Mouse (Mus musculus): ENCODE data around the gene Cep131. TPM values are rescaled to one million over a fixed set of nuclear protein-coding genes. Genes with fewer than 3 reads are reported as not detected.
A peak's percentile ranks its signal among the peaks of the same experiment; 100 is the strongest.

Cep131 gene
- polyA plus RNA-seq, 1 experiment: 12.2 TPM

GRCm38 (mm10) chr11:120055953-120056732 lies 30.5 kb downstream of the Cep131 start:
- no peak overlapping the region for H3K4me3 ChIP-seq
- H3K4me2 ChIP-seq (ENCODE audit: low read depth): no peak overlapping the region
- H3K27me3 ChIP-seq (ENCODE audit: control insufficient read depth, insufficient read depth, insufficient read length): peaks cover 47% of the 10 kb centered on the region
- H3K79me2 ChIP-seq (ENCODE audit: control insufficient read depth, insufficient read depth): no peaks in the 10 kb centered on the region
- H3K36me3 ChIP-seq (ENCODE audit: control insufficient read depth, insufficient read depth): no peaks in the 10 kb centered on the region
- H3ac ChIP-seq (ENCODE audit: control insufficient read depth, insufficient read length): no peak overlapping the region
- TF ChIP-seq E2F4 (IDR thresholded peaks at IDR 0.05; ENCODE audit: insufficient read depth) (no peak), USF1 (IDR thresholded peaks at IDR 0.05; ENCODE audit: low read depth) (no peak)

- H3K36me3 ChIP-seq (ENCODE audit: control insufficient read depth, insufficient read depth): no peaks in the 10 kb centered on the region
- H3K79me2 ChIP-seq (ENCODE audit: control insufficient read depth, insufficient read depth): no peaks in the 10 kb centered on the region
- H3K4me2 ChIP-seq (ENCODE audit: low read depth): no peak overlapping the region
- TF ChIP-seq USF1 (IDR thresholded peaks at IDR 0.05; ENCODE audit: low read depth): no peak
- TF ChIP-seq MYOG (IDR thresholded peaks at IDR 0.05; ENCODE audit: control insufficient read depth in 1 of 3, insufficient read depth in 1 of 3, insufficient read length in 2 of 3, low read depth in 2 of 3): no peak
- no peak for TF ChIP-seq E2F4 (IDR thresholded peaks at IDR 0.05; ENCODE audit: insufficient read depth)
- no peak for TF ChIP-seq REST (IDR thresholded peaks at IDR 0.05; ENCODE audit: insufficient read depth, insufficient read length)
- no peak for TF ChIP-seq TCF12 (IDR thresholded peaks at IDR 0.05; ENCODE audit: insufficient read depth, poor library complexity, severe bottlenecking)
- no peak for TF ChIP-seq MAX (IDR thresholded peaks at IDR 0.05; ENCODE audit: low read depth)
- no peak for TF ChIP-seq POLR2AphosphoS2 (IDR thresholded peaks at IDR 0.05; ENCODE audit: insufficient read length, low read depth)
- TF ChIP-seq TCF3 (IDR thresholded peaks at IDR 0.05; ENCODE audit: insufficient read length, low read depth): no peak
- no peak for TF ChIP-seq MYOD1 (IDR thresholded peaks at IDR 0.05; ENCODE audit: control insufficient read depth in 1 of 3, insufficient read length in 2 of 3, low read depth in 2 of 3)
- TF ChIP-seq POLR2A (IDR thresholded peaks at IDR 0.05; ENCODE audit: insufficient read length, low read depth): no peak
- no peak for TF ChIP-seq CEBPB (IDR thresholded peaks at IDR 0.05; ENCODE audit: insufficient read depth, poor library complexity, severe bottlenecking)
- TF ChIP-seq SRF (IDR thresholded peaks at IDR 0.05; ENCODE audit: control insufficient read depth, insufficient read length, low read depth): no peak
- peaks cover 35% of the 10 kb centered on the region for H3K27me3 ChIP-seq (ENCODE audit: control insufficient read depth, insufficient read depth, insufficient read length)
- no peak overlapping the region for H3ac ChIP-seq (ENCODE audit: control insufficient read depth, insufficient read length)
- H3K4me3 ChIP-seq: no peak overlapping the region
Measured at GRCm38 (mm10) chr11:120053846-120054245, 32.8 kb downstream of the Cep131 start.

- peaks cover 43% of the 10 kb centered on the region for H3K27me3 ChIP-seq (ENCODE audit: control insufficient read depth, insufficient read depth, insufficient read length)
- no peak overlapping the region for H3ac ChIP-seq (ENCODE audit: control insufficient read depth, insufficient read length)
- no peak for TF ChIP-seq REST (IDR thresholded peaks at IDR 0.05; ENCODE audit: insufficient read depth, insufficient read length)
- TF ChIP-seq USF1 (IDR thresholded peaks at IDR 0.05; ENCODE audit: low read depth): no peak
- TF ChIP-seq SRF (IDR thresholded peaks at IDR 0.05; ENCODE audit: control insufficient read depth, insufficient read length, low read depth): no peak
- peak; percentile 40 to 81 (median 42) for TF ChIP-seq MYOD1 (IDR thresholded peaks at IDR 0.05; ENCODE audit: control insufficient read depth in 1 of 3, insufficient read length in 2 of 3, low read depth in 2 of 3)
- no peak for TF ChIP-seq POLR2A (IDR thresholded peaks at IDR 0.05; ENCODE audit: insufficient read length, low read depth)
- peak; percentile 62 for TF ChIP-seq TCF12 (IDR thresholded peaks at IDR 0.05; ENCODE audit: insufficient read depth, poor library complexity, severe bottlenecking)
- TF ChIP-seq MYOG (IDR thresholded peaks at IDR 0.05; ENCODE audit: control insufficient read depth in 1 of 3, insufficient read depth in 1 of 3, insufficient read length in 2 of 3, low read depth in 2 of 3): peak; percentile 48 to 79 (median 70)
- no peaks in the 10 kb centered on the region for H3K79me2 ChIP-seq (ENCODE audit: control insufficient read depth, insufficient read depth)
- no peak overlapping the region for H3K4me3 ChIP-seq
- H3K4me2 ChIP-seq (ENCODE audit: low read depth): no peak overlapping the region
- no peaks in the 10 kb centered on the region for H3K36me3 ChIP-seq (ENCODE audit: control insufficient read depth, insufficient read depth)
Measured at GRCm38 (mm10) chr11:120052274-120052673, 34.4 kb downstream of the Cep131 start.

- Histone ChIP-seq H3ac (ENCODE audit: control insufficient read depth, insufficient read length) (no peak overlapping the region), H3K27me3 (ENCODE audit: control insufficient read depth, insufficient read depth, insufficient read length) (peaks cover 53% of the 10 kb centered on the region), H3K79me2 (ENCODE audit: control insufficient read depth, insufficient read depth) (no peaks in the 10 kb centered on the region), H3K36me3 (ENCODE audit: control insufficient read depth, insufficient read depth) (no peaks in the 10 kb centered on the region), H3K4me2 (ENCODE audit: low read depth) (peak overlapping the region; percentile 16), H3K4me3 (no peak overlapping the region)
- no peak for TF ChIP-seq MAX (IDR thresholded peaks at IDR 0.05; ENCODE audit: low read depth)
- TF ChIP-seq MYOD1 (IDR thresholded peaks at IDR 0.05; ENCODE audit: control insufficient read depth in 1 of 3, insufficient read length in 2 of 3, low read depth in 2 of 3): peak in 2 of 3 experiments; percentile 36 to 66
- peak; percentile 14 to 81 (median 31) for TF ChIP-seq MYOG (IDR thresholded peaks at IDR 0.05; ENCODE audit: control insufficient read depth in 1 of 3, insufficient read depth in 1 of 3, insufficient read length in 2 of 3, low read depth in 2 of 3)
- no peak for TF ChIP-seq SRF (IDR thresholded peaks at IDR 0.05; ENCODE audit: control insufficient read depth, insufficient read length, low read depth)
Measured at GRCm38 (mm10) chr11:120051124-120051811, 35.4 kb downstream of the Cep131 start.

- no peaks in the 10 kb centered on the region for H3K36me3 ChIP-seq (ENCODE audit: control insufficient read depth, insufficient read depth)
- H3K4me3 ChIP-seq: no peak overlapping the region
- H3K27me3 ChIP-seq (ENCODE audit: control insufficient read depth, insufficient read depth, insufficient read length): peaks cover 66% of the 10 kb centered on the region
- H3K79me2 ChIP-seq (ENCODE audit: control insufficient read depth, insufficient read depth): no peaks in the 10 kb centered on the region
- H3K4me2 ChIP-seq (ENCODE audit: low read depth): no peak overlapping the region
- TF ChIP-seq TCF3 (IDR thresholded peaks at IDR 0.05; ENCODE audit: insufficient read length, low read depth): peak; percentile 45
- TF ChIP-seq E2F4 (IDR thresholded peaks at IDR 0.05; ENCODE audit: insufficient read depth): no peak
- peak in 2 of 3 experiments; percentile 36 to 58 for TF ChIP-seq MYOD1 (IDR thresholded peaks at IDR 0.05; ENCODE audit: control insufficient read depth in 1 of 3, insufficient read length in 2 of 3, low read depth in 2 of 3)
- TF ChIP-seq USF1 (IDR thresholded peaks at IDR 0.05; ENCODE audit: low read depth): peak; percentile 25
- TF ChIP-seq SRF (IDR thresholded peaks at IDR 0.05; ENCODE audit: control insufficient read depth, insufficient read length, low read depth): no peak
- TF ChIP-seq POLR2AphosphoS2 (IDR thresholded peaks at IDR 0.05; ENCODE audit: insufficient read length, low read depth): no peak
- TF ChIP-seq MAX (IDR thresholded peaks at IDR 0.05; ENCODE audit: low read depth): no peak
- TF ChIP-seq CEBPB (IDR thresholded peaks at IDR 0.05; ENCODE audit: insufficient read depth, poor library complexity, severe bottlenecking): no peak
- TF ChIP-seq REST (IDR thresholded peaks at IDR 0.05; ENCODE audit: insufficient read depth, insufficient read length): no peak
- TF ChIP-seq POLR2A (IDR thresholded peaks at IDR 0.05; ENCODE audit: insufficient read length, low read depth): no peak
- TF ChIP-seq MYOG (IDR thresholded peaks at IDR 0.05; ENCODE audit: control insufficient read depth in 1 of 3, insufficient read depth in 1 of 3, insufficient read length in 2 of 3, low read depth in 2 of 3): peak in 2 of 3 experiments; percentile 40 to 88
- peak; percentile 8 for TF ChIP-seq TCF12 (IDR thresholded peaks at IDR 0.05; ENCODE audit: insufficient read depth, poor library complexity, severe bottlenecking)
- no peak overlapping the region for H3ac ChIP-seq (ENCODE audit: control insufficient read depth, insufficient read length)
Measured at GRCm38 (mm10) chr11:120049067-120049466, 37.6 kb downstream of the Cep131 start.
